Mouse (Mus musculus) c-Kit-positive CD71-positive TER-119-negative erythroid progenitor cells, embryonic 14.5 days (primary cell): ENCODE results near the gene Slc22a1.
"Not testable (repeated sequence)": the region's sequence is repeated elsewhere in the genome, so short reads cannot be mapped to it uniquely, and the experiment has no call there.

Experiments
- DNase-seq: peaks from one replicate; pipeline ENCODE4 v3.0.0-alpha.2; 2013; ENCODE audit warnings: low read depth

The Slc22a1 gene

DNA sequence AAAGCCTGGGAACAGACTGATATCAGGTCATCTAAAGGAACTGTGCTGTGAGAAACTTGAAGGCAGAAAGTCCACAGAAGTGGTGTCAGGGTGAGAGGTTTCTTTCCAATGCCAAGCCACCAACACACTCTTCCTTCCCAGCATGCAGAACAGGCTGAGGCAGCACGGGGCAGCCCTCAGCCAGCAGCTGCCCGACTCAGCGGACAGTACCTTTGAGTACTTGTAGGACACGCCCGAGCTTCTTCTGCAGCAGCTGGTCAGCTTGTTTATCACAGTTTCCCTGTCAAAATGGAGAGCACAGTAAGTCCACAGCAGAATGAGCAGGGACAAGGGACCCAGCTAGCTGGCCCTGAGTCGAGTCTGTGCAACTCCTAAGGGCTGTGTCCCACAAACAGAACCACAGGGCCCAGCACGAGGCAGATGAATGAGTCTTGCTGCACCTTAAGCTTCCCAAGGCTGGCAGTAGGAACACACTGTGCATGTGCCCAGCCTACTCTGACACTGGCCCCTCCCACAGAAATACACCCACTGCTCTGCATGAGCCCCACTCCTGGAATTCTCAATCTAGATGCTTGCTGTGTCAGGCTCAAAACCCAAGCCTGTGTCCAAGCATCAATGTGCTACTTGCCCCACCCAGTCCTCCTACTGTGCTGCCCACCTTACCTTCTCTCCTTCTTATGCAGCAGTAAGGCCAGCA lies 9.4 kb upstream of the Slc22a1 start:
- no peak for DNase-seq

DNA sequence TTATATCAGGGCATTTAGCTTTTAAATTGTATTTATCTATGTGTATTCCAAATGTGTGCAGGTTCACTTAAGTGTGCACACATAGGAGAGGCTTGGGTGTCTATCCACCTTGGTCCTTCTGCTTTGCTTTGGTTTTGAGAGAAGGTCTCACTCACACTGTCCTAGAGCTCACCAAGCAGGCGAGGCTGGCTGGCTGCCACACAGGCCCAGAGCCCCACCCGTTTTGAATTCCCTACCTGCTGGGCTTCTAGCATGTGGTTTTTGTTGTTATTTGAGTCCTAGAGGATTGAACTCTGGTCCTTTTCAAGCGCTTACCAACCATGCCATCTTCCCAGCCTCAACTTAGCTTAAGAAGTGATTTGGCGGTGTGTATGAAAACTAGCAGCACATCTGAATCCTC lies 8.8 kb upstream of the Slc22a1 start:
- DNase-seq = no peak

DNA sequence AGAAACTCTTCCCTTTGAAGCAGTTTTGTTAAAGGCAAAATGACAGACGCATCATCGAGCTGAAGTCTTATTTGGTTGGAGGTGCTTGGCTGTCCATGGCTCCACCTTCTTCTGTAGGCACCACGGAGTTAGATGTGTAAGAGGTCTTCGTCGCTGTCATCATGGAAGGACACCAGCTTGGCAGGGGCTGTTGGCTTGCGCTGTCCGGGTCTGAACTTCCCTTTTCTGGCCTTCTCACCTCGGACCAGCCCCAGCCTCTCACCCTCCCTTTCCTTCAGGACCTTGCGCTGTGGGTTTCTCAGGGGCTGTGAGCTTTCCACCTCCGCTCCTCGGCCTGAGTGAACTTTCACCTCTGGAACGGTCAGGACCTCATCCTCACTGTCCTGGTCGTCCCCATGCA lies 8.0 kb upstream of the Slc22a1 start:
- DNase-seq = no peak

DNA sequence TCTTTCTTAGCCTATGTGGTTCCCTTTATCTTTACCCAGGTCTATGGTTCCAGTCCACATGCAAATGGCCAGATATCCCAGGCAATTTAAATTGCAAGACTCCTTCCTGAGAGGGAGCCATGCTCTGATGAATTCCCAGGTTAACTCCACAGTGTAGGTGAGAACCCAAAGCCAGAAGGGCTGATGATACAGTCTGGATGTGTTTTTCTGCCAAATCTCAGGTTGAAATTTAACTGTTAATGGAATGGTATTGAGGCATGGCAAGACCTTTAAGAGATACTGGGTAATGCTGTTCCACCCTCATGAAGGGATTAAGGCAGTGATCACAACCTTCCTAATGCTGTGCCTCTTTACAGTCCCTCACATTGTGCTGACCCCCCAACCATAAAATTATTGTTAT lies 2.6 kb upstream of the Slc22a1 start:
- no peak for DNase-seq

DNA sequence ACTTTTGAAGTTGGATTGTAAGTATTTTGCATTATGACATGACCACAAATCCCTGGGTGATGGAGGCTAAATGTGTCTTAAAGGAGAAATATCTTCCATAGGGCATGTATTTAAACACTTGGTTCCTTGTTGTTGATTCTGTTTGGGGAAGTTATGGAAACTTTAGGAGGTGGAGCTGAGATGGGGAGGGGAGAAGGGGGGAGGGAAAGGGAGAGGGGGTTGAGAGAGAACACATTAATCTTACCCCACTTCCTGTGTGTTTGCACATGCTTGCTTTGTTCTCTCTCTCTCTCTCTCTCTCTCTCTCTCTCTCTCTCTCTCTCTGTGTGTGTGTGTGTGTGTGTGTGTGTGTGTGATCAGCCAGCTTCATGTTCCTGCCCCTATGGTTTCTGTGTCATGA lies 1.5 kb upstream of the Slc22a1 start:
- DNase-seq = no peak

DNA sequence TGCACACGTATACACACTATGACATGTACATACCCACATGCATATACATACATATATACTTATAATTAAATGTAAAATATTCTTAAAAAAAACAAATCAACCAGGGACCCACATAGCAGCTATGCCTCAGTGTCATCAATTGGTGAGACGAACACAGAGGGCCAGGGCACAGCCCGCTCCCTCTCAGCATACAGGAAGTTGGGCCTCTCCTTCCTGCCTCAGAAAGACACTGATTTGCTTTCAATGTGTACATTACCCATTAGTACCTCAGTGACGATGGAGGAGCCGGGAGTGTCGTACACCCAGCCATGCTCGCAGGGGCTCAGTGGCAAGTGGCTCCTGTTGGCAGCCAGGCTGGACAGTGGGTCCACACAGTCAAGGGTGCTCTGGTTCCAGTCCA lies 649 bp downstream of the Slc22a1 start:
- DNase-seq = not testable (repeated sequence)

DNA sequence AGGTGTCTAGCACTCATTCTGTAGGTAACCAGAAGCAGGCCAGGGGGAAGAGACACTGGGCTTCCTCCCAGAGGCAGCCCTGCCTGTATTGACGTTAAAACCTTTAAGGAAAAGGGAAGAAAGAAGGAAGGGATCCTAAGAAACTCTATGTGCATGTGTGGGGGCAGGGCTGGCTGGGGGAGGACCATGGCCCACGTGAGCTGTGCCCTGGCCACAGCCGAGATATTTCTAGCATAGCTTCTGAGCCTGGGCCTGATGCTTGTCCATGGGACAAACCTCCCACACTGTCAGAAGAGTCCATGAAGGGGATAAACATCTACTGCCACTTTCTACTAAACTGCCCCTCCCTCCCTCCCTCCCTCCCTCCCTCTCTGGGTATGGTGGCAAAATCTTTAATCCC lies 1.8 kb downstream of the Slc22a1 start:
- no peak for DNase-seq

DNA sequence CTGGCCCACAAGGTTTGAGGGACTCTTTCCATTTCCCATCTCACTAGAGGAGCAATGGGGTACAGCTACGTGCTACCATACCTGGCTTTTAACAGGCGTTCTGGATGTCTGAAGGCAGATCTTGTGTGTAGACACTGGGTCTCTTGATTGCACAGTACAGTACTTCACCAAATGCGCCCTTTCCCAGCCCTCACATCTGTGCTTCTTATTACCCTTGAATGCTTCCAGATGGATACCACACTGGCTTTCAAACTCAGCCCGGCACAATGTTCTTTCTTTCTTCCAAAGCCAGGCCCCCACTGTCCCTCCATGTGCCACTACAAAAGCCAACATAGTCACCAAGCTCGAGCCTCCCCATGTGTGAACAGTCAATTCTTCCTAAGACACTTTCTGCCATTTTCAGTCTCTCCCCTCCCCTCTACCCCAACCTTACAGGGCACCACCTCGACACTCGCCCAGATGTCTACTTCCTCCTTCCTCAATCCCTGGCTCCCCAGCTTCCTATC lies 3.3 kb downstream of the Slc22a1 start:
- no peak for DNase-seq

DNA sequence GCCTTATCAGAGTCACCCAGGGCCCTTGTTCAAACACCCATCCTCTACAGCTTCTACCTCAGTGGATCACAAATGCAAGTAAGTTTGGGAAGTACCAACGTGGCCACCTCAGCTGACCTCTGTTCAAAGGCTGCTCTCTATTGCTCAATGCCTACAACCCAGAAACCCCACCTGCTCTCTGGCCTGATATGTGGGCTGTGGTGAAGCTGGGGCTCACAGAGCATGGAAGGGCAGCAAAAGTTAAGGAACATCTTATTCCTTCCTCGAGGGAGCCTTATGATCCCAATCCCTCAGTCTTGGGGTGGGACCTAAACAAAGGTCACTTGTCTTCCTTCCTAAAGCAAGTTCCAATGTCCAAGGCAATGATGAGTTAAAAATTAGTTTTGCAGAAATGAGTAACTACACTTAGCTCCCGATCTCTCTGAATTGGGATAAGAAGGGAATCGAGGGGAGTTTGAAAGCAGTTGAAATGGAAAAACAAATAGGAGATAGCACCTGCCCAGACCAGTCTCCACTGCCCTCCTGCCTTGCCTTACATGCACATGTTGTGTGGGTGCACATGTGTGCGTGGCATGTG lies 4.5 kb downstream of the Slc22a1 start:
- DNase-seq = no peak

DNA sequence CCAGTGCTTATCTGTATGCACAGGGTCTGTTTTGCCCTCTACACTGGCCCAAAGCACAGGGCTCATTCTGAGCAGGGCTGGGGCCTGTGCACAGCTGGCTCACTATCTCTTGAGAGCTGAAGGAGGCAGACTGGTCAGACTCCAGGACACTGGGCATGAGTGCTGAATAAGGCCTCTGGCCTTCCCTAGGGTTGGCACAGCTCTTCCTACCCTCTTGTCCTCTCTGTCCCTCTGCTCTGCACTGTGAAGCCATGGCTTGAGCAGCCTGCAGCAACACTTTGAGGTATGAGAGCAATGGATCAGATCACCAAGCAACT lies 6.3 kb downstream of the Slc22a1 start:
- DNase-seq = no peak

DNA sequence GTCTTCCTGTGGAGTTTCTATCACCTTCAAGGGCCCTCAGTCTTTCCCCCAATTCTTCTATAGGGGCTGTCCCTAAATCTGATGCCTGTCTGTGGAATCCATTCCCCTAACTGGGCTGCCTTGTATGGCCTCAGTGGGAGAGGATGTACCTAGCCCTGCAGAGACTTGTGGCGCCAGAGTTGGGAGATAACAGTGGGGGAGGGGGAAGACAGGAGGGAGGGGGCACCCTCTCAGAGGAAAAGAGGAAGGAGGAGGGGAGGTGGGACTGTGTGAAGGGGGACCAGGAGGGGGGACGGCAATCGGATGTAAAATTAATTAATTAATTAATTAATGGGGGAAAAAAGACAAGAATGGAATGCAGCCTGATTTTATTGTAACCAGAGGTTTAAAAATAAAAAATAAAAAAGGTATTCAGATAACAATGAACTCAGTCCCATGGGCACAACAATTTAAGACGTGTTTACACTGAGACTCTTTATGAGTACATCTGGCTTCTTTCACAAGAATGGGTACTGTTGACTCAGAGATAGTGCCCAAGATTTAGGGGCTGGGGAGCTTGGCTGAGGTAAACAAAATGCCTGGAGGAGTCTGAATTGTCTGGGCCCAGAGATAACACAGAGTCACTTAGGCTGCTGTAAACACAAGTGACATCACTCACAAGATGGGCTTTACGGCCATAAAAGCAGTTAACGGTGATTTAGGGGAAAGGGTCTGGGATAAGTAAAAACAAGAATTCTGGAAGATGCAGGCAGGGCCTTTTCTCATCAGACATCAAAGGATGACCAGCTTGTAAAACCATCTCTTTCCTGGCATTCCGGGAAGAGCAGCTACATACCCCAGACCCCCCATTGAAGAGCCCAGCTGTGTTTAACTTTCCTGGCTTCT lies 6.9 kb downstream of the Slc22a1 start:
- peak; percentile 50 for DNase-seq

DNA sequence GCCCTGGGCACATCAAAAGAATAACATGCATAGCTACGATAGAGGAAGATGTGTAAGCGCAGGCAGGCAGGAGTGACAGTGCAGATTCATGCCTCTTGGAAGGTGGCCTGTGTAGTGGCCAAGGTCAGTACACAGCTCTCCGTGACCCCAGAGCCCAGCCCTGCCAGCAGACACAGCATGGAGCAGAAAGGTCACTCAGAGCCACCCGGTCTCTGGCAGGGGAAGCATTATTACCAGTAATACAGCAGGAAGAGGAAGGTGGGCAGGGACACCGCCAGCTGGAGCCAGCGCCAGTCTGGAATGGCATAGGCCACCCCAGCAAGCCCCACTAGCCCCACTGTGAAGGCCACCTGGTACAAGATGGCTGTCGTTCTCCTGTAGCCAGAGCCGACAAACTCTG lies 11.5 kb downstream of the Slc22a1 start:
- no peak for DNase-seq

DNA sequence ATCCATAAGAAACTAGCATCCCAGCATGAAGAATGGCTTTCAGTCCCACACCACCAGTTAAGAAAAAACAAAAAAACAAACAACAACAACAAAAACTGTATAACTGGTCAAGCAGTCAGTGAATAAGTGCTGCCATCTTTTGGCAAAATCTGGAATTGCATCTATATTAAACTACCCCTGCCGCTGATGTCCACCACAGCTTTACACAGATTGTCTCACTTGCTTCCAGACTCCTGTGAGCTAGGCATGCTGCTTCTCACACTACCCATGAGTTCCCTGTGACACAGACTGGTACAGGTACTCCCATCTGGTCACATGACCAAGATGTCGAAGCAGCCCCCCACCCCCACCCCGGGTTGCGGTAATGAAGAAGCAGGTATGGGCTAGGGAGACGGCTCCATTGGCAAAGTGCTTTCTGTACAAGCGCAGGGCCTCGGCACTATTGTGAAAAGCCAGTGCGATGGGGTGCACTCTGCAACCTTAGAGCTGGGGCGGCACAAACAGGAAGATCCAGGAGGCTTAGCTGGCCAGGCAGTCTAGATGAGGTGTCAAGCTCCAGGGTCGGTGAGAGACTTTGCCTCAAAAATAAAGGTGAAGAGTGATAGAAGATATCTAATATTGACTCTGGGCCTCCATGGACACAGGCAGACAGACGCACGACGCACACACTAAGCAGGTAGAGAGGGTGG lies 14.9 kb downstream of the Slc22a1 start:
- DNase-seq = peak; percentile 23

DNA sequence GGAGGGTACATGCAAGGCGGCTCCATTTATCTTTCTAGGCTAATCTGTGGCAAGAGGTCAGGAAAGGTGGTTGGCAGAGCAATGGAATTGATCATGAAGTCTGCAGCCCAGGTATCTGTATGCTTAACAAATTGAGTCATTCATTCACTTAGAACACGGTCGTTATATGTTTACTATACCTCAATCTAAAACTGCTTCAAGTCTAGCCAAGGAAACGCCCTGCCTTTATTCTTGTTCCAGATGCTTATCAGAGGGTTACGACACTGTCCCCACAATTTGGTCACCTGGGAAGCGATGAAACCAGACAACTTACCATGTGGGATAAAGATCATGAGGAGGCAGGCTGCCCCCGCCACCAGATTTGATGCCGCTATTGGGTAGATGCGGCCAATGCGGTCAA lies 16.4 kb downstream of the Slc22a1 start:
- no peak for DNase-seq

DNA sequence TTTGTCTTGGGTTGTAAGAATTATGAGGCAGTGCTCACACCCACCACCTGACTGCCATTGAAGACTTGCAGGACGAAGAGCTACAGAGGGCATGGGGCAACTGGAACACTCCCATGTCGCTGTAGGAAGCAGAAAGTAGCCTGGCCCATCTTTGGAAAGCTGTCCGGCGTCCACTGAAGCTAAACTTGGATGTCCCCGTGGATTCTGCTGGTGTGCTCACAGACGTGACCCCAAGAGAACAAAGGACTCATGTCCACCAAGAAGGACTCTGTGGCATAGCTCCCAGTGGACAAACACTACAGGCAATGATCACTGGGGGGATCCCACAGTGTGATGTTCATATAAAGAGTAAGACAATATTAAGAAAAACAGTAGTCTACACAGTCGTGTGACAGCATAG lies 16.8 kb downstream of the Slc22a1 start:
- no peak for DNase-seq

DNA sequence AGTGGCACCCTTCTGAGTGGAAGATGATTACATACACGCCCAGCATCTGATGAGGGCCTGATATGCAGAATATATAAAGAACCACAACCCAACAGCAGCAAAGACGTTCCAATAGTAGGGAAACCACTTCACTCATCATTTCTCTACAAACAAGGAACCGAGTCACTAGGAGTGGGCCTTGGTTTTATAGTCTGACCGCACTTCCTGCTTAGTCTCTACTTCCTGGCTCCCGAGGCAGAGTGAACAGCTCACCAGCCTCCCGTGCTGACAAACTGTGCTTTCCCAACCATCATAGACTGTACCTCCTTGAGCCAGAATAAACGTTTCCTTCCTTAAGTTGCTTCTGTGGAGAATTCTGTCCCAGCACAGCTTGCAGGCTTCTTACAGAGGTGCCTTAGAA lies 19.8 kb downstream of the Slc22a1 start:
- no peak for DNase-seq

DNA sequence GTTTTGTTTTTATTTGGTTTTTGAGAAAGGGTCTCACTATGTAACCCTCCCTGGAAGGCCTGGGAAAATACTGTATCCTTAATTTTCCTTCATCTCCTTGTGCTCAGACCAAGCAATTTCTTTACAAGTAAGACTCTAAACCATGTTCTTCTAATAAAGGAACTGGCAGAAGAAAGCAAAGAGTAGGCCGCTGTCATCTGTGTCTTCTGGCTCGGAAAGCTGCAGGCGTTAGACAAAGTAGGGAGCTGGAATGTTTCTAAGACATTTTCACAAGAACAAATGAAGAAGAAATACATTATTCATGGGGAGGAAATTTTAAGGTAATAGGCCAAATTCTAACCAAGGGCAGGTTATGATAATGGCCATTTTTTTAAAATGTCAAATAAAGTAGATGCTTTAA lies 21.6 kb downstream of the Slc22a1 start:
- no peak for DNase-seq

DNA sequence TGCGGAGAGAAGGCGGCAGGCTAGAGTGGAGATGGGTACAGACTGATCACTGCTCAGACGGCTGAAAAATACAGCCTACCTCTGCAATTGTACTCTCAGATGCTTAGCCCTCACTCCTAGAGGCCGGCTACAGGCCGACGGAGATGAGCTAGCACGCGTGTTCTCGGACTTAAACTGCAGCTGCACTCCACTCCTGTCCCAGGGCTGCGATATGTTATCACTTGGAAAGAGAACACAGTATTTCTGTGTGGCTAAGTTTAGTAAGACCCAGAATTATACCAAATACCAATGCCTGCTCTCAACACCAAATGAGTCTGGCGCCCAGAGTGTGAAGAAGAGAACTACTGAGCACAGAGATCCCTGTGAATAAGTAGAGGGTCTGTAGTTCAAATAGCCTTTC lies 23.0 kb downstream of the Slc22a1 start:
- DNase-seq = no peak

DNA sequence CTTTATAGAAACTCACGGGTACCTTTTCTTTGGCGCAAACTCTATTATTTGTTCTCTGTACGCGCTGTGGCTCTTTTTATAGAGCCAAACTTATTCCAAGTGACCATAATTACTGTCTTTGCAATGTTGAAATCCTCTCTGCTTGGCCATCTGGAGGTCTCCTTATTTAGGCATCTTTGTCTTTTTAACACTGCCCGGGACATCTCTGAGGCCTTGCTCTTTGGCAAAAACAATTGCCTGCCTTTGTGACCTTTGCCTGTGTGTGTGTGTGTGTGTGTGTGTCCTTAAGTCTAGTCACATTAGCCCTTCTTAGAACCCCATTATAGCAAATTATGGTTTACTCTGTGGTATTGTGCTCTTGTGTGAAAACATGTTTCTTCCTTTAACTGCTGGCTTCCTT lies 30.2 kb downstream of the Slc22a1 start:
- DNase-seq = no peak

DNA sequence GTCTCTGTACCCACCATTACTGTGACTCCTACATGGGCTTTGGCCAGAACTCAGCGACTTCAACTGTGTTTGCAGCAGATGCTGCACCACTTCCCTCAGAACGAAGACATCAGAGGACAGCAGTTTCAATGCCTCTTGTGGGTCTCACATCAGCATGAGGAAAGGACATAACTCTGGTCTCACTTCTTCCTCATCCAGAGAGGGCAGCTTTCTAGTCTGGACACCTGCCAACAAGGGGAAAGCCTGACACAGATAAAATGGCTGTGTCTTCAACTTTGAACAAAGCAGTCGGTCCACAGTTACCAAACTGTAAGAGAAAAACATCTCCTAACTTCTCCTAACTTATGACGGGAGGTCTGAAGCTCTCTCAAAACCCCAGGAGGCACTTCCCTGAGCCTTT lies 34.5 kb downstream of the Slc22a1 start:
- no peak for DNase-seq

DNA sequence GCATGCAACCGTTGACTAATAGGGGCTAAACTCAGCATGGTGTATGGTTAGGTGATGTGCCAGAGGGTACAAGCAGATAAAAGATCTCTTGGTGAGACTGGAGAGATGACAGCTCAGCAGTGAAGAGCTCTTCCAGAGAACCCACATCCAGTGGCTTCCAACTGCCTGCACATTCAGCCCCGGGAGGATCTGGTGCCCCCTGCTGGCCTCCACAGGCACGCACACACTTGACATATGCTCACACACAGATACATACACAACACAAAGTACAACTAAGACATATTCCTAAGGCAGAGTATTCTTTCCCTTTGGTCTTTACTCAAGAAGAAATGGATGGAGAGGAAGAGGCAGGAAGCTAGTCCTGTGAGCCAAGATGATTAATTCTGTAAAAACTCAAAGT lies 36.0 kb downstream of the Slc22a1 start:
- no peak for DNase-seq

DNA sequence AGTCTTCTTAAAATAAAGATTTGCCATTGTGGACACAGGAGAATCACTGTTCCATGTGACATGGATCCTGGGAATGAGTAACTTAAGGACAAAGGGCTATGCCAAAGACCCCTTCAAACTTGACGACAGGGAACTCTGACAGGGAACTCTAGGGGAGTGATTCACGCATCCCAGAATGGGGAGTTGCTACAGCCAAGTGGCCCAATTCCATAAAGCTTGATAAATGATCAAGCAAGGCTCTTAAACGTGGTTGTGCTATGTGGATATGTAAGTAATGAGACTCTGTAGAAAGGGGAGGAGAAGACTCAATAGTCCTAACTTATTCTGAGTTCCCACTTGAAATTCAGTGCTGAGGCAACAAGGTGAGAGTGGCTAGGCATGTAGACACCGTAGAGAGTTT lies 40.8 kb downstream of the Slc22a1 start:
- DNase-seq = no peak
